Mouse (Mus musculus): Measurements from ENCODE around the gene Gsg1l. TPM values are rescaled to one million over a fixed set of nuclear protein-coding genes. Genes with fewer than 3 reads are reported as not detected.

Gsg1l gene
- polyA plus RNA-seq, 1 experiment, result not detected

- Histone ChIP-seq H3K4me1 (ENCODE audit: control insufficient read depth, insufficient read depth, low read length) (no peaks in the 10 kb centered on the region), H3K4me3 (ENCODE audit: insufficient read depth, low read length) (no peak overlapping the region), H3K27ac (ENCODE audit: insufficient read depth, low read depth, low read length) (no peak overlapping the region)
- TF ChIP-seq POLR2A (IDR thresholded peaks at IDR 0.05; ENCODE audit: borderline replicate concordance, low read depth, low read length) (no peak), CTCF (IDR thresholded peaks at IDR 0.05; ENCODE audit: low read depth, low read length) (no peak)
These were observed 89.8 kb downstream of the Gsg1l start for GRCm38 (mm10) chr7:125992356-125992891.

- TF ChIP-seq CTCF (IDR thresholded peaks at IDR 0.05; ENCODE audit: low read depth, low read length) (no peak), POLR2A (IDR thresholded peaks at IDR 0.05; ENCODE audit: borderline replicate concordance, low read depth, low read length) (no peak)
- Histone ChIP-seq H3K4me3 (ENCODE audit: insufficient read depth, low read length) (no peak overlapping the region), H3K4me1 (ENCODE audit: control insufficient read depth, insufficient read depth, low read length) (no peaks in the 10 kb centered on the region), H3K27ac (ENCODE audit: insufficient read depth, low read depth, low read length) (no peak overlapping the region)
These were observed 90.4 kb downstream of the Gsg1l start for GRCm38 (mm10) chr7:125991846-125992245.

- TF ChIP-seq CTCF (IDR thresholded peaks at IDR 0.05; ENCODE audit: low read depth, low read length), result no peak
- TF ChIP-seq POLR2A (IDR thresholded peaks at IDR 0.05; ENCODE audit: borderline replicate concordance, low read depth, low read length), result no peak
- H3K27ac ChIP-seq (ENCODE audit: insufficient read depth, low read depth, low read length), result no peak overlapping the region
- H3K4me3 ChIP-seq (ENCODE audit: insufficient read depth, low read length), result no peak overlapping the region
- H3K4me1 ChIP-seq (ENCODE audit: control insufficient read depth, insufficient read depth, low read length), result no peaks in the 10 kb centered on the region
These were observed 92.2 kb downstream of the Gsg1l start for GRCm38 (mm10) chr7:125989969-125990368.

GRCm38 (mm10) chr7:125989489-125989888 lies 92.7 kb downstream of the Gsg1l start:
- TF ChIP-seq POLR2A (IDR thresholded peaks at IDR 0.05; ENCODE audit: borderline replicate concordance, low read depth, low read length), result no peak
- no peak for TF ChIP-seq CTCF (IDR thresholded peaks at IDR 0.05; ENCODE audit: low read depth, low read length)
- H3K4me3 ChIP-seq (ENCODE audit: insufficient read depth, low read length), result no peak overlapping the region
- no peak overlapping the region for H3K27ac ChIP-seq (ENCODE audit: insufficient read depth, low read depth, low read length)
- H3K4me1 ChIP-seq (ENCODE audit: control insufficient read depth, insufficient read depth, low read length), result no peaks in the 10 kb centered on the region

- H3K4me3 ChIP-seq (ENCODE audit: insufficient read depth, low read length), result no peak overlapping the region
- TF ChIP-seq POLR2A (IDR thresholded peaks at IDR 0.05; ENCODE audit: borderline replicate concordance, low read depth, low read length), result no peak
- H3K27ac ChIP-seq (ENCODE audit: insufficient read depth, low read depth, low read length), result no peak overlapping the region
- H3K4me1 ChIP-seq (ENCODE audit: control insufficient read depth, insufficient read depth, low read length), result no peaks in the 10 kb centered on the region
These were observed 93.9 kb downstream of the Gsg1l start for GRCm38 (mm10) chr7:125988326-125988725.

GRCm38 (mm10) chr7:125987117-125987516 lies 95.1 kb downstream of the Gsg1l start:
- Histone ChIP-seq H3K4me1 (ENCODE audit: control insufficient read depth, insufficient read depth, low read length) (no peaks in the 10 kb centered on the region), H3K27ac (ENCODE audit: insufficient read depth, low read depth, low read length) (no peak overlapping the region), H3K4me3 (ENCODE audit: insufficient read depth, low read length) (no peak overlapping the region)
- no peak for TF ChIP-seq POLR2A (IDR thresholded peaks at IDR 0.05; ENCODE audit: borderline replicate concordance, low read depth, low read length)

GRCm38 (mm10) chr7:125985565-125985964 lies 96.6 kb downstream of the Gsg1l start:
- TF ChIP-seq POLR2A (IDR thresholded peaks at IDR 0.05; ENCODE audit: borderline replicate concordance, low read depth, low read length), result no peak
- no peak for TF ChIP-seq CTCF (IDR thresholded peaks at IDR 0.05; ENCODE audit: low read depth, low read length)
- no peak overlapping the region for H3K4me3 ChIP-seq (ENCODE audit: insufficient read depth, low read length)
- no peaks in the 10 kb centered on the region for H3K4me1 ChIP-seq (ENCODE audit: control insufficient read depth, insufficient read depth, low read length)
- no peak overlapping the region for H3K27ac ChIP-seq (ENCODE audit: insufficient read depth, low read depth, low read length)

GRCm38 (mm10) chr7:125983902-125984841 lies 98.0 kb downstream of the Gsg1l start:
- TF ChIP-seq CTCF (IDR thresholded peaks at IDR 0.05; ENCODE audit: low read depth, low read length) (no peak), POLR2A (IDR thresholded peaks at IDR 0.05; ENCODE audit: borderline replicate concordance, low read depth, low read length) (no peak)
- Histone ChIP-seq H3K4me1 (ENCODE audit: control insufficient read depth, insufficient read depth, low read length) (no peaks in the 10 kb centered on the region), H3K27ac (ENCODE audit: insufficient read depth, low read depth, low read length) (no peak overlapping the region), H3K4me3 (ENCODE audit: insufficient read depth, low read length) (no peak overlapping the region)

GRCm38 (mm10) chr7:125979591-125979990 lies 102.6 kb downstream of the Gsg1l start:
- H3K4me1 ChIP-seq (ENCODE audit: control insufficient read depth, insufficient read depth, low read length), result no peaks in the 10 kb centered on the region
- H3K4me3 ChIP-seq (ENCODE audit: insufficient read depth, low read length), result no peak overlapping the region
- TF ChIP-seq CTCF (IDR thresholded peaks at IDR 0.05; ENCODE audit: low read depth, low read length) (no peak), POLR2A (IDR thresholded peaks at IDR 0.05; ENCODE audit: borderline replicate concordance, low read depth, low read length) (no peak)
- no peak overlapping the region for H3K27ac ChIP-seq (ENCODE audit: insufficient read depth, low read depth, low read length)

- H3K4me1 ChIP-seq (ENCODE audit: control insufficient read depth, insufficient read depth, low read length), result no peaks in the 10 kb centered on the region
- TF ChIP-seq POLR2A (IDR thresholded peaks at IDR 0.05; ENCODE audit: borderline replicate concordance, low read depth, low read length) (no peak), CTCF (IDR thresholded peaks at IDR 0.05; ENCODE audit: low read depth, low read length) (no peak)
- H3K27ac ChIP-seq (ENCODE audit: insufficient read depth, low read depth, low read length), result no peak overlapping the region
- H3K4me3 ChIP-seq (ENCODE audit: insufficient read depth, low read length), result no peak overlapping the region
These were observed 105.5 kb downstream of the Gsg1l start for GRCm38 (mm10) chr7:125976695-125977094.

Data from bone marrow macrophage, adult 2 months (primary cell).